20 mouse cellular contexts compared by ENCODE assay signal in the genomic region with DNA sequence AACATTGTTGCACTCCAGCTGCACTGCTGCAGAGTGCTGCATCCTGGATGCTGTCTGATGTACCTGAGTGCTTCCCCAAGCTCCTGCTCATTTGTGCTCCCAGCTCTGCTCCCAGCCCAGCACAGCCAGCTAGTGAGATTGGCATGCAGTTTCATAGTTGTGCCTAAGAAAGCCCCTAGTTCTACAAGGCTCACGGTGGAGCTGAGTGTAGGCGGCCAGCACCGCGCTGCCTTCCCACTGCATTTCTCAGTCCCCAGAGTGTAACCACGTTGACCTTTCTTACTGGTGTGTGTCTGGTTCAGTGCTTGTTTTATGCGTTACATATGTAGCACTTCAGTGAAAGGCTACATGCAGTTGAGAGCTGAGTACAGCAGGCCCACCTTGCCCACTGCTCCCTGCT. TPM values are rescaled to one million over a fixed set of nuclear protein-coding genes. Genes with fewer than 3 reads are reported as not detected.
DNase-seq lines count a peak whose midpoint lies in the region; ATAC-seq lines count a peak whose summit lies in the region.
"Had no signal": no experiment of that assay in that cellular context is flagged by ENCODE, and none has a peak within 500 bp of the region (broad histone marks: within the 10 kb centered on the region; RNA-seq: fewer than 3 reads in every experiment).

No protein-coding gene starts in this region.

- 0 out of 2 replicates have a peak, but pooled peaks have one; percentile 43 for ATAC-seq in kidney, embryonic 15.5 days (replicated peaks; ENCODE audit: low FRiP score)
- ATAC-seq in CD4-positive, CD25-positive, alpha-beta regulatory T cell, adult 4 months, result peak; percentile 50
- peak; percentile 39; the same call in 1 of the 2 replicates for ATAC-seq in limb, embryonic 12.5 days (ENCODE audit: insufficient number of reproducible peaks, insufficient read depth, low FRiP score, low TSS enrichment, low read depth)
- ATAC-seq: forebrain, embryonic 15.5 days; Patski had no signal

- WGBS in kidney, embryonic 15.5 days, result 37% methylated on average over 6 of the region's 6 CpGs
- WGBS in embryonic facial prominence, embryonic 10.5 days, result 64% methylated on average over 6 of the region's 6 CpGs
- WGBS in limb, embryonic 12.5 days, result 43% methylated on average over 6 of the region's 6 CpGs

- DNase-seq in kidney, adult 8-10 months, result no peak
- DNase-seq in embryonic facial prominence, embryonic 10.5 days (ENCODE audit: low spot score), result peak; percentile 17
- no peak for DNase-seq in left cerebral cortex, postnatal 10 days (ENCODE audit: extremely low spot score in 1 of 2, low spot score in 2 of 2)
- DNase-seq in left cerebral cortex, adult 9 months (ENCODE audit: low spot score in 2 of 2), result no peak
- DNase-seq: cerebellum, adult 11 months; kidney, adult 18-20 months; liver; lung, embryonic 14.5 days; right cerebral cortex, postnatal 25 days; thymus, adult 18-20 months had no signal

- no peaks in the 10 kb centered on the region for H3K9me3 ChIP-seq in kidney, embryonic 15.5 days (replicated peaks)
- no peaks in the 10 kb centered on the region for H3K9me3 ChIP-seq in embryonic facial prominence, embryonic 10.5 days
- no peaks in the 10 kb centered on the region for H3K9me3 ChIP-seq in limb, embryonic 12.5 days
- H3K9me3 ChIP-seq: forebrain, embryonic 15.5 days; heart, embryonic 15.5 days; hindbrain, embryonic 12.5 days; neural tube, embryonic 12.5 days had no signal

- H3K36me3 ChIP-seq in kidney, embryonic 15.5 days, result peaks cover 31% of the 10 kb centered on the region
- peaks cover 30% of the 10 kb centered on the region for H3K36me3 ChIP-seq in embryonic facial prominence, embryonic 10.5 days (replicated peaks)
- H3K36me3 ChIP-seq in limb, embryonic 12.5 days, result peaks cover 37% of the 10 kb centered on the region

- H3K4me3 ChIP-seq in kidney, embryonic 15.5 days (replicated peaks), result no peak overlapping the region
- no peak overlapping the region for H3K4me3 ChIP-seq in embryonic facial prominence, embryonic 10.5 days
- H3K4me3 ChIP-seq in limb, embryonic 12.5 days (replicated peaks), result no peak overlapping the region
- H3K4me3 ChIP-seq: erythroblast, embryonic 14.5 days; forebrain, embryonic 15.5 days; heart, embryonic 15.5 days; hindbrain, embryonic 12.5 days; neural tube, embryonic 12.5 days had no signal

- H3K4me1 ChIP-seq in kidney, embryonic 15.5 days, result peaks cover 23% of the 10 kb centered on the region
- peaks cover 33% of the 10 kb centered on the region for H3K4me1 ChIP-seq in embryonic facial prominence, embryonic 10.5 days
- H3K4me1 ChIP-seq in limb, embryonic 12.5 days (replicated peaks), result peaks cover 42% of the 10 kb centered on the region
- H3K4me1 ChIP-seq: forebrain, embryonic 15.5 days; neural tube, embryonic 12.5 days had no signal

- peak overlapping the region; percentile 28; the same call in 1 of the 2 replicates for H3K27ac ChIP-seq in kidney, embryonic 15.5 days
- peak overlapping the region; percentile 58; the same call in 1 of the 2 replicates for H3K27ac ChIP-seq in embryonic facial prominence, embryonic 10.5 days (replicated peaks)
- peak overlapping the region; percentile 70 for H3K27ac ChIP-seq in limb, embryonic 12.5 days
- H3K27ac ChIP-seq: forebrain, embryonic 15.5 days; heart, embryonic 15.5 days; hindbrain, embryonic 12.5 days; neural tube, embryonic 12.5 days had no signal

- no peak overlapping the region for H3K4me2 ChIP-seq in kidney, embryonic 15.5 days
- H3K4me2 ChIP-seq in limb, embryonic 12.5 days, result no peak overlapping the region
- H3K4me2 ChIP-seq: forebrain, embryonic 15.5 days; heart, embryonic 15.5 days; hindbrain, embryonic 12.5 days; lung, embryonic 14.5 days; neural tube, embryonic 12.5 days had no signal

- no peaks in the 10 kb centered on the region for H3K27me3 ChIP-seq in kidney, embryonic 15.5 days
- H3K27me3 ChIP-seq in embryonic facial prominence, embryonic 10.5 days (replicated peaks; ENCODE audit: low read depth, poor library complexity, severe bottlenecking), result no peaks in the 10 kb centered on the region
- H3K27me3 ChIP-seq in limb, embryonic 12.5 days, result no peaks in the 10 kb centered on the region
- H3K27me3 ChIP-seq: CH12.LX; forebrain, embryonic 15.5 days; heart, embryonic 15.5 days; hindbrain, embryonic 12.5 days; neural tube, embryonic 12.5 days; Patski had no signal

- H3K9ac ChIP-seq in kidney, embryonic 15.5 days, result no peak overlapping the region
- H3K9ac ChIP-seq in limb, embryonic 12.5 days (replicated peaks), result peak overlapping the region; percentile 31; the same call in 1 of the 2 replicates
- H3K9ac ChIP-seq: forebrain, embryonic 15.5 days; heart, embryonic 15.5 days; hindbrain, embryonic 12.5 days; lung, embryonic 14.5 days; neural tube, embryonic 12.5 days had no signal

- intact Hi-C loops in left cerebral cortex, postnatal 10 days (cut with DNase I), result no loop called here

RNA-seq across cellular contexts. Expression of a gene that starts 48.4 kb away (rescaled TPM):
- 17.9 and 19.0 TPM in 2 replicates for polyA plus RNA-seq in kidney, embryonic 15.5 days (2015; fragmentation: Nextera tagmentation; extraction: Ambion mirVana)
- 10 to 100 TPM; 10.6 to 10.7 TPM for polyA plus RNA-seq in CD4-positive, CD25-positive, alpha-beta regulatory T cell, adult 4 months (2017; shearing (Covaris generic))
- 30.1 and 31.9 TPM in 2 replicates for polyA plus RNA-seq in embryonic facial prominence, embryonic 10.5 days (2016; fragmentation: Nextera tagmentation; extraction: Ambion mirVana)
- polyA plus RNA-seq in limb, embryonic 12.5 days (2016; fragmentation: Nextera tagmentation; extraction: Ambion mirVana), result 32.4 and 34.4 TPM in 2 replicates
- 10 to 100 TPM; 26.7 to 28.9 TPM for total RNA-seq in left cerebral cortex, postnatal 10 days (2021)
